Mouse (Mus musculus) liver, embryonic 14.5 days (tissue): ENCODE results near the gene Phf23. TPM values are rescaled to one million over a fixed set of nuclear protein-coding genes. Genes with fewer than 3 reads are reported as not detected.

Source experiments
- ATAC-seq: fragments of 200-750 bp; cut with Nextera tagmentation; 2 replicates; pipeline ENCODE4 v1.8.0; 2017; ENCODE audit warnings: moderate number of reproducible peaks, mild to moderate bottlenecking, moderate library complexity; ENCODE audit not compliant: insufficient read depth
- DNase-seq, 3 experiments: peaks; one replicate each; pipeline ENCODE4 v3.0.0-alpha.2; 2012 to 2013; ENCODE audit warnings: low read depth in 3 of 3, low spot score in 3 of 3
- H3K27ac ChIP-seq: fragments of 300-500 bp; sonication (generic); 2 replicates; pipeline ENCODE4 v1.5.1; 2014; ENCODE audit warnings: moderate library complexity, mild to moderate bottlenecking, control low read depth, inconsistent platforms
- H3K27me3 ChIP-seq: fragments of 300-500 bp; sonication (generic); 2 replicates; pipeline ENCODE4 v1.6.1; 2014; ENCODE audit warnings: mild to moderate bottlenecking, low read length, moderate library complexity; ENCODE audit not compliant: control insufficient read depth, insufficient read depth
- H3K36me3 ChIP-seq: fragments of 300-500 bp; sonication (generic); replicated peaks from 2 replicates; pipeline ENCODE4 v1.6.1; 2014; ENCODE audit warnings: low read depth; ENCODE audit not compliant: control insufficient read depth, insufficient read depth
- H3K4me1 ChIP-seq, 2 experiments: fragments of 200-500 bp in 1 of 2; fragments of 300-500 bp in 1 of 2; sonication (generic) in 1 of 2; replicated peaks; 2 replicates each; pipeline ENCODE4 v1.6.1; 2012 to 2014; ENCODE audit warnings: antibody characterized with exemption in 1 of 2, inconsistent platforms in 1 of 2, low read length in 1 of 2; ENCODE audit not compliant: control insufficient read depth in 2 of 2, insufficient read depth in 2 of 2
- H3K4me2 ChIP-seq: fragments of 300-500 bp; sonication (generic); 2 replicates; pipeline ENCODE4 v1.6.1; 2014; ENCODE audit warnings: low read depth, mild to moderate bottlenecking, control low read depth, moderate library complexity
- H3K4me3 ChIP-seq, 2 experiments: fragments of 200-500 bp in 1 of 2; fragments of 300-500 bp in 1 of 2; sonication (generic) in 1 of 2; 2 replicates each; pipeline ENCODE4 v1.5.1; 2012 to 2014; ENCODE audit warnings: low read depth in 2 of 2, low read length in 2 of 2, mild to moderate bottlenecking in 2 of 2, control low read depth in 1 of 2, inconsistent platforms in 1 of 2, moderate library complexity in 1 of 2; ENCODE audit not compliant: insufficient read depth in 1 of 2
- H3K9ac ChIP-seq: fragments of 300-500 bp; sonication (generic); replicated peaks from 2 replicates; pipeline ENCODE4 v1.6.1; 2014; ENCODE audit warnings: mild to moderate bottlenecking, control low read depth, moderate library complexity
- H3K9me3 ChIP-seq: fragments of 300-500 bp; sonication (generic); 2 replicates; pipeline ENCODE4 v1.6.1; 2016; ENCODE audit warnings: low read length, mixed read lengths; ENCODE audit not compliant: control insufficient read depth
- CTCF ChIP-seq: IDR thresholded peaks from 2 replicates; pipeline ENCODE4 v1.5.1; 2016; ENCODE audit warnings: antibody characterized with exemption, low read depth, control low read depth
- EP300 ChIP-seq: IDR thresholded peaks from 2 replicates; pipeline ENCODE4 v1.6.1; 2016; ENCODE audit warnings: antibody characterized with exemption, low read depth
- WGBS: fragments of 180-500 bp; shearing (Covaris S2); extraction: QIAGEN DNeasy Blood & Tissue Kit; methylation state at CpG from one replicate; pipeline ENCODE4 v1.1.7; 2014; ENCODE audit not compliant: insufficient replicate concordance; 5-methylcytosine and 5-hydroxymethylcytosine counted together
- polyA plus RNA-seq, 2 experiments: library from polyadenylated mRNA; depleted of rRNA in 1 of 2; stranded (reverse) in 1 of 2; unstranded in 1 of 2; fragments of >200 nt; fragmentation: Nextera tagmentation in 1 of 2; extraction: Ambion mirVana in 1 of 2; gene quantifications; 2 replicates each; pipeline versions ENCODE4 v1.2.1 to v1.2.3; 2012 to 2014

Gene Phf23
- polyA plus RNA-seq, 2 experiments = 12.1 to 14.8 TPM

GRCm38 (mm10) chr11:70020731-70021263 lies 25.2 kb downstream of the Phf23 start:
- Histone ChIP-seq H3K36me3 (no peaks in the 10 kb centered on the region), H3K27me3 (peaks cover 25% of the 10 kb centered on the region), H3K4me1 (peaks cover 6 to 16% of the 10 kb centered on the region in 2 experiments), H3K9ac (no peak overlapping the region; the same call in 1 of the 2 replicates), H3K4me3 (peak overlapping the region; percentile 63 to 66), H3K9me3 (no peaks in the 10 kb centered on the region), H3K4me2 (peak overlapping the region; percentile 75), H3K27ac (peak overlapping the region; percentile 12; the same call in 1 of the 2 replicates)
- DNase-seq (peak; percentile 67 to 72 (median 69)), ATAC-seq (peak; percentile 80)
- under 1% methylated on average over 8 of the region's 8 CpGs for WGBS
- TF ChIP-seq CTCF (peak; percentile 81), EP300 (no peak)

DNA sequence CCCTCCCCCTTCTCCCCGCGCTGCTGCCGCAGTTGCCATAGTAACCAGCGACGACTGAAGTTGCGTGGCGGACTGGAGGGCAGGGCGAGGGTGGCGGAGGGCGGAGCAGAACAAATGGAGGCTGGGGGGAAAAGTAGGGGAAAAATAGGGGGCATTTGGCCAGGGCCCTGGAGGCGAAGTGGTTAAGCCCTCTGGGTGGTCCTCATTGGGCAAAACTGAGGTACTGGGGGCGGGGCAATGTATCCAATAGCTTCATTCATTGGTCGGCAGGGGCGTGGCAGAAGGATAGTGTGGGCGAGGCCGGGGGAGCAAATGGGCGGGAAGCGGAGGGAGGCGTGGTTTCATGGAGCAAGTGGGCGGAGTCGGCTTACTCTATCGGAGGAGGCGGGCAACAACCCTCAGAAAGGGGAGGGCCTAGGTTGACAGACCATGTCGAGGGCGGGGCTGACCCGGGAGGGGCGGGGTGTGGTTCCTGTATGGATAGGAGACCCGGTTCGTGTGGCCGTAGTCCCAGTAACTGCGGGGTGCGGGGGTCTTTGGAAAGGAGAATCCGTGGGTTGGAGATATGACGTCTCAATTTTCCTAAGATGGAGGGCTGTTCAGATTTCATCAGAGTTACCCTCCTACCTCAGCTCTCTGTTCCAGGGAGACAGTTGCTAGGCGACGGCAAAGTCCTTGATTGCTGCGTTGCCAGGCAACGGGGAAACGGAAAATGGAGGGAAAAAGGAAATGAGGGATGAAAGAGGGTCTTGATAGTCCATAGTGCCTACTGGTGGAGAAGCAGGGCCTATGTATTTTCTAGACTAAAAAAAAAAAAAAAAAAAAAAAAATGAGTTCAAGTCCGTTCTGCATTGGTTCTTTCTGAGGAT lies 25.9 kb downstream of the Phf23 start:
- peak overlapping the region; percentile 63 to 66 for H3K4me3 ChIP-seq
- TF ChIP-seq CTCF (no peak), EP300 (no peak)
- H3K4me2 ChIP-seq = peak overlapping the region; percentile 75
- 3% methylated on average over 40 of the region's 40 CpGs for WGBS
- DNase-seq (peak; percentile 90 to 93 (median 91)), ATAC-seq (peak; percentile 84)
- no peaks in the 10 kb centered on the region for H3K36me3 ChIP-seq
- H3K9me3 ChIP-seq = no peaks in the 10 kb centered on the region
- no peak overlapping the region; the same call in 1 of the 2 replicates for H3K9ac ChIP-seq
- H3K27me3 ChIP-seq = peaks cover 25% of the 10 kb centered on the region
- peak overlapping the region; percentile 12; the same call in 1 of the 2 replicates for H3K27ac ChIP-seq
- peaks cover 6 to 16% of the 10 kb centered on the region in 2 experiments for H3K4me1 ChIP-seq

DNA sequence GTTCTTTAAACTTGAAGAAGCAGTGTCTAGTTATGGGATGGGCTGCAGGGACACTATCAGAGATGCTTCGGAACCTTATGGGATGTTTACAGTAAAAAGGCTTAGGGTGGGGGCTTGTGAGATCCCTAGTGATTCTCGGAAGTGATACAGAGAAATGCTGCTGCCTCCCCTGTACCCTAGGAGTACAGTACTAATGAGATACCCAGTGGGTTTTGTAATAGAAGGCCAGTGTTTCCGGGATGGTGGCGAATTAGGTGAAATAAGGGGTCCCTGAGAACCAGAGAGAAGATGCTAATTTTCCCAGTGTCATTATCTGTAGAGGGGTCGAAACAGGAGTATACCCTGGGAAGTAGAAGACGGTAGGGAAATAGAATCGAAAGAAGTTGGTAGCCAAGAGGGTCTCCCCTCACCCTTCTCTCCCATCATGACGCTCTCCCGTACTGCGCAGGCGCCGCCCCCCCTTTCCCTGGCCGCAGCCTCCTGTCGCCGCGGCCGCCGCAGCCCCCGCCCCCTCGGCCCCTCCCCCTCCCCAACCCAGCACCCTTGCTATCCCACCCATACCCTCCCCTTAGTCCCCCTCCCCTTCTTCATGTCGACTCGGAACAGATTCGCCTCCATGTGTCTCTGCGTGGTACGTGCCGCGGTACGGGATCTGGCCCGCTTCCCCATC lies 28.0 kb downstream of the Phf23 start:
- Histone ChIP-seq H3K27ac (no peak overlapping the region), H3K27me3 (peaks cover 27% of the 10 kb centered on the region), H3K4me3 (no peak overlapping the region), H3K4me1 (peaks cover 6 to 16% of the 10 kb centered on the region in 2 experiments), H3K4me2 (peak overlapping the region; percentile 41), H3K9me3 (no peaks in the 10 kb centered on the region), H3K36me3 (no peaks in the 10 kb centered on the region), H3K9ac (no peak overlapping the region)
- ATAC-seq (no peak), DNase-seq (no peak)
- TF ChIP-seq CTCF = no peak
- TF ChIP-seq EP300 = no peak
- WGBS = 6% methylated on average over 26 of the region's 29 CpGs

DNA sequence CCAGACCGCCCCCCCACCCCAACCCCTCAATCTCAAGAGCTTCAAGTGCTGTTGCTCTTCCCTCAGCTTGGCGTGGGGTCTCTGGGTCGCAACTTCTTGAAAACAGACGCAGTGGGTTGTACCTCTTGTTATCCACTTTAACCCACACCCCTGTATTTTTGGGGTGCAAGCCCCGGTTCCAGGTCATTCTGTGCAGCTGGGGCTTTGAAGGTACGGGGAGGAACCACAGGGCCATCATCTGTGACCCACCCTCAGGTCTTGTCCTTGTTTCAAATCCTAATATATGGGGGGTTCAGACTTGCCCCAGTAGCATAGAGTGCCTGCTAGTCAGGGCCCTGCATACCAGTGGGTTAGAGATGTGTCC lies 28.6 kb downstream of the Phf23 start:
- no peak for TF ChIP-seq EP300
- no peak for TF ChIP-seq CTCF
- H3K27ac ChIP-seq = no peak overlapping the region
- peak overlapping the region; percentile 41 for H3K4me2 ChIP-seq
- H3K9me3 ChIP-seq = no peaks in the 10 kb centered on the region
- no peak overlapping the region for H3K9ac ChIP-seq
- H3K4me1 ChIP-seq = peaks cover 6 to 21% of the 10 kb centered on the region in 2 experiments
- H3K27me3 ChIP-seq = peaks cover 27% of the 10 kb centered on the region
- DNase-seq (no peak), ATAC-seq (no peak)
- no peak overlapping the region for H3K4me3 ChIP-seq
- 22% methylated on average over 6 of the region's 6 CpGs for WGBS
- no peaks in the 10 kb centered on the region for H3K36me3 ChIP-seq

GRCm38 (mm10) chr11:70026689-70027088 lies 31.1 kb downstream of the Phf23 start:
- H3K9ac ChIP-seq = no peak overlapping the region
- DNase-seq (no peak), ATAC-seq (peak; percentile 36; the same call in 1 of the 2 replicates)
- no peak overlapping the region for H3K27ac ChIP-seq
- H3K4me2 ChIP-seq = peak overlapping the region; percentile 26; the same call in 1 of the 2 replicates
- TF ChIP-seq CTCF = no peak
- TF ChIP-seq EP300 = no peak
- no peak overlapping the region for H3K4me3 ChIP-seq
- WGBS = 28% methylated on average over 19 of the region's 19 CpGs
- H3K36me3 ChIP-seq = no peaks in the 10 kb centered on the region
- H3K4me1 ChIP-seq = peaks cover 3 to 19% of the 10 kb centered on the region in 2 experiments; a peak in 3 of 4 replicates
- H3K9me3 ChIP-seq = no peaks in the 10 kb centered on the region
- H3K27me3 ChIP-seq = peaks cover 27% of the 10 kb centered on the region
